Mouse (Mus musculus) CH12.LX (cell line): Measurements from ENCODE around the gene Fam13c. TPM values are rescaled to one million over a fixed set of nuclear protein-coding genes. Genes with fewer than 3 reads are reported as not detected.

Experiments used
- DNase-seq: peaks from one replicate; pipeline ENCODE4 v3.0.0-alpha.2; 2013; ENCODE audit errors: extremely low read depth
- H3K27ac ChIP-seq: 2 replicates; pipeline ENCODE4 v1.5.1; 2012; ENCODE audit warnings: low read depth, mild to moderate bottlenecking, control low read depth, moderate library complexity; ENCODE audit not compliant: insufficient read depth
- H3K27me3 ChIP-seq: replicated peaks from 2 replicates; pipeline ENCODE3; 2012; ENCODE audit warnings: inconsistent platforms
- H3K36me3 ChIP-seq, 2 experiments: replicated peaks in 1 of 2; 2 replicates each; pipeline versions ENCODE3 to v1.6.1; 2012; ENCODE audit warnings: inconsistent platforms in 1 of 2, low read length in 1 of 2, mild to moderate bottlenecking in 1 of 2, mixed read lengths in 1 of 2, moderate library complexity in 1 of 2; ENCODE audit not compliant: control insufficient read depth in 1 of 2, insufficient read depth in 1 of 2
- H3K4me1 ChIP-seq, 2 experiments: 2 replicates each; pipeline ENCODE4 v1.6.1; 2012; ENCODE audit warnings: inconsistent platforms in 1 of 2, moderate library complexity in 1 of 2; ENCODE audit not compliant: insufficient read depth in 2 of 2, control insufficient read depth in 1 of 2
- H3K4me2 ChIP-seq: 2 replicates; pipeline ENCODE4 v1.6.1; 2012; ENCODE audit warnings: low read depth, mild to moderate bottlenecking, control low read depth; ENCODE audit not compliant: poor library complexity, insufficient read depth, severe bottlenecking
- H3K4me3 ChIP-seq, 3 experiments: fragments of 150-350 bp in 1 of 3; sonication (generic) in 1 of 3; replicated peaks in 1 of 3; 2 replicates each; pipeline versions ENCODE3 to v1.5.1; 2011 to 2012; ENCODE audit warnings: low read depth in 2 of 3, low read length in 2 of 3, mild to moderate bottlenecking in 2 of 3, moderate library complexity in 2 of 3, control low read depth in 1 of 3, improper control_type of control experiment in 1 of 3, inconsistent platforms in 1 of 3, mixed read lengths in 1 of 3; ENCODE audit not compliant: poor library complexity in 1 of 3
- H3K79me2 ChIP-seq: replicated peaks from 2 replicates; pipeline ENCODE4 v1.6.1; 2012; ENCODE audit warnings: mild to moderate bottlenecking, moderate library complexity; ENCODE audit not compliant: control insufficient read depth, poor library complexity, insufficient read depth, severe bottlenecking; ENCODE audit errors: extremely low read depth
- H3K9ac ChIP-seq: 2 replicates; pipeline ENCODE4 v1.6.1; 2012; ENCODE audit warnings: low read depth, mild to moderate bottlenecking, control low read depth, moderate library complexity; ENCODE audit not compliant: insufficient read depth
- H3K9me3 ChIP-seq: replicated peaks from 2 replicates; pipeline ENCODE3; 2012; ENCODE audit warnings: low read length, inconsistent platforms, mixed read lengths
- BHLHE40 ChIP-seq: IDR thresholded peaks from 2 replicates; pipeline ENCODE4 v1.6.1; 2011; ENCODE audit warnings: mild to moderate bottlenecking, low read depth, low read length, improper control_type of control experiment
- CTCF ChIP-seq, 2 experiments: IDR thresholded peaks in 1 of 2; conservative IDR thresholded peaks in 1 of 2; 2 replicates each; pipeline ENCODE4 v1.5.1; 2011 to 2012; ENCODE audit warnings: low read depth in 2 of 2, low read length in 2 of 2, improper control_type of control experiment in 1 of 2, inconsistent platforms in 1 of 2, mild to moderate bottlenecking in 1 of 2, moderate library complexity in 1 of 2
- ELF1 ChIP-seq: IDR thresholded peaks from 2 replicates; pipeline ENCODE4 v1.6.1; 2014; ENCODE audit warnings: low read depth, mild to moderate bottlenecking, inconsistent platforms, low read length, improper control_type of control experiment
- EP300 ChIP-seq: IDR thresholded peaks from 2 replicates; pipeline ENCODE4 v1.6.1; 2011; ENCODE audit warnings: low read length, improper control_type of control experiment
- ETS1 ChIP-seq: conservative IDR thresholded peaks from 2 replicates; pipeline ENCODE4 v1.6.1; 2012; ENCODE audit warnings: low read depth, mild to moderate bottlenecking, inconsistent platforms, low read length, improper control_type of control experiment, moderate library complexity
- HCFC1 ChIP-seq: IDR thresholded peaks from 2 replicates; pipeline ENCODE4 v1.6.1; 2012; ENCODE audit warnings: low read depth, mild to moderate bottlenecking, inconsistent platforms, low read length, improper control_type of control experiment
- JUN ChIP-seq: IDR thresholded peaks from 2 replicates; pipeline ENCODE4 v1.6.1; 2011; ENCODE audit warnings: low read depth, mild to moderate bottlenecking, low read length, improper control_type of control experiment, moderate library complexity; ENCODE audit not compliant: insufficient read depth
- MEF2A ChIP-seq: IDR thresholded peaks from 2 replicates; pipeline ENCODE4 v1.6.1; 2014; ENCODE audit warnings: low read depth, mild to moderate bottlenecking, inconsistent platforms, low read length, improper control_type of control experiment, borderline replicate concordance
- MYC ChIP-seq: IDR thresholded peaks from 2 replicates; pipeline ENCODE4 v1.6.1; 2011; ENCODE audit warnings: low read depth, mild to moderate bottlenecking, improper control_type of control experiment, low read length
- PAX5 ChIP-seq: IDR thresholded peaks from 2 replicates; pipeline ENCODE4 v1.6.1; 2012; ENCODE audit warnings: low read length, inconsistent platforms, mixed read lengths
- POLR2A ChIP-seq: IDR thresholded peaks from 2 replicates; pipeline ENCODE4 v1.6.1; 2011; ENCODE audit warnings: low read depth, mild to moderate bottlenecking, improper control_type of control experiment, low read length
- POLR2AphosphoS2 ChIP-seq: IDR thresholded peaks from 2 replicates; pipeline ENCODE4 v1.6.1; 2011; ENCODE audit warnings: low read depth, low read length, improper control_type of control experiment
- RAD21 ChIP-seq: IDR thresholded peaks from 2 replicates; pipeline ENCODE4 v1.6.1; 2011; ENCODE audit warnings: low read depth, mild to moderate bottlenecking, low read length, improper control_type of control experiment, moderate library complexity
- SMC3 ChIP-seq: IDR thresholded peaks from 2 replicates; pipeline ENCODE4 v1.6.1; 2011; ENCODE audit warnings: low read depth, low read length, improper control_type of control experiment
- TBP ChIP-seq: conservative IDR thresholded peaks from 2 replicates; pipeline ENCODE4 v1.6.1; 2011; ENCODE audit warnings: low read depth, low read length, improper control_type of control experiment
- TCF12 ChIP-seq: IDR thresholded peaks from 2 replicates; pipeline ENCODE4 v1.6.1; 2014; ENCODE audit warnings: low read depth, mild to moderate bottlenecking, inconsistent platforms, low read length, improper control_type of control experiment
- UBTF ChIP-seq: IDR thresholded peaks from 2 replicates; pipeline ENCODE4 v1.6.1; 2012; ENCODE audit warnings: low read depth, mild to moderate bottlenecking, inconsistent platforms, low read length, improper control_type of control experiment, moderate library complexity
- USF2 ChIP-seq: conservative IDR thresholded peaks from 2 replicates; pipeline ENCODE4 v1.6.1; 2011; ENCODE audit warnings: low read depth, low read length, improper control_type of control experiment
- ZC3H11A ChIP-seq: IDR thresholded peaks from 2 replicates; pipeline ENCODE4 v1.6.1; 2012; ENCODE audit warnings: low read depth, mild to moderate bottlenecking, inconsistent platforms, low read length, improper control_type of control experiment
- ZKSCAN1 ChIP-seq: IDR thresholded peaks from 2 replicates; pipeline ENCODE4 v1.6.1; 2012; ENCODE audit warnings: low read depth, inconsistent platforms, low read length, improper control_type of control experiment, borderline replicate concordance
- ZNF384 ChIP-seq: IDR thresholded peaks from 2 replicates; pipeline ENCODE4 v1.6.1; 2012; ENCODE audit warnings: low read depth, low read length, improper control_type of control experiment, inconsistent platforms
- dilution Hi-C: fragments of 300-500 bp; cut with MboI; formaldehyde crosslinking; loops from 2 replicates; pipeline ENCODE4 v1.14.3; 2020; ENCODE audit warnings: low sequenced_read_pairs; ENCODE audit not compliant: extremely low pct_unique_long_range_greater_than_20kb, extremely low pct_ligation_motif_present
- in situ Hi-C: fragments of 300-500 bp; cut with MboI; formaldehyde crosslinking; loops from 3 replicates; pipeline ENCODE4 v1.14.3; 2019; ENCODE audit warnings: low sequenced_read_pairs, low pct_ligation_motif_present, low pct_unique_long_range_greater_than_20kb, mixed read lengths
- polyA plus RNA-seq: library from polyadenylated mRNA; unstranded; fragments of >175 nt; gene quantifications from 2 replicates; pipeline ENCODE4 v1.2.1, GENCODE M21; 2012; ENCODE audit warnings: low read depth; ENCODE audit not compliant: insufficient read length
- total RNA-seq, 2 experiments: library from RNA; depleted of rRNA; stranded (reverse); fragments of 300-350 nt in 1 of 2; fragments of >200 nt in 1 of 2; gene quantifications; 2 replicates each; pipeline ENCODE4 v1.2.3; 2012 to 2014

The Fam13c gene
- total and polyA plus RNA-seq, 3 experiments = not detected

DNA sequence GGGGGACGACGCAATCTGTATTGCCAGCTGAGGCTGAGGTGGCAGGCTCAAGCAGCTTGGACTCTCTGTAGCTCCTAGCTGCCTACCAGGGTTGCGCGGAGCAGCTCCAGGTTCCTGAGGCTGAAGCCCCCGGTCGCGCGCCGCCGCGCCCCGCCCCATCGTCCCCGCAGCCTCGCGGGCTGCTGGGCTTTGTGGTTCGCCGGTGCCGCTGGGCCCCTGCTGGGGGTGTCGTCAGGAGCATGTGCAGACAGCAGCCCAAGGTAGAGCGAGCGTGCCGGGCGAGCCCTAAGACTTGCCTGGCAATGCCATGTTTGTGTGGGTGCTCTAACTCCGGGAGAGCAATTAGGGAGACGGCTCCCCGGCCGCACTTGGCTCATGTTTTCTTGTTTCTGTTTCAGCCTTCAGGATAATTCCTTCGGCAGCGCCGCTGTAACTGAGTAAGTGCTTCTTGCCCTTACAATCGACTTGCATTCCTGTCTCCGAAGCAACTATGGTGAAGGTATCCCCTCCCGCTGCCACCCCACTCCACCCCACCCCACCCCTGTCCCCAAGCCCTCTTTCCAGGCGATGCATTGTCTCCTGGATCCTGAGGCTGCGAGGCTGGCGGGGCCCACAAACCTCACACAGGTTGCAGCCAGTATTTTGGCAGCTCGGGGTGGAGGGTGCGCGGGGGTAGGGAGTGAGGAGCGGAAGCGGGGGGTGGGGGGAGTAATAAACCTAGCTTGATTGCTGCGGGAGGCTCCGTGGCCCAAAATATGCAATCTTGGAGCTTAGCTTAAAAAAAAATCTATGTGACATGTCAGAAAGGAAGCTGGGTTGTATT lies 569 bp downstream of the Fam13c start:
- peak overlapping the region in 1 of 3 experiments; percentile 13 for H3K4me3 ChIP-seq
- no peak overlapping the region for H3K9ac ChIP-seq

DNA sequence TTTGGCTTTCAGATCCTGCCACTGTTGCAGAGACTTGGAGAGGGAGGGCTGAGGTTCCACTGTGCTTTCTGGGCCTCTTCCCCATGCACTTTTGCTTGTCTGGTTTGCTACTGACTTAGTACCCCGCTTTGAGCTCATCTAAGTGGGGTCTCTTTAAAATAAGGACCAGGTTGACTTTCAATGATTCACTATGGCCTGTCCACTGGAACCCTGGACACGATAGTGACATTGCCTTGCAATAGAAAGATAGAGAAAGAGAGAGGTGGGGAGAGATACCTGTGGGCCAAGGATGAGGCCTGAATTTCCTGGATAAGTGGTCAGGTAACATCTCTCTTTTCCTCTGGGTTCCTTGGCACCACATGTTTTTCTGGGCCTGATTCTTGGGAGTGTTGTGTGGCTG lies 1.9 kb downstream of the Fam13c start:
- no peaks in the 10 kb centered on the region for H3K4me1 ChIP-seq
- H3K9ac ChIP-seq = no peak overlapping the region
- H3K36me3 ChIP-seq = no peaks in the 10 kb centered on the region
- in situ Hi-C loops (no loop called here), dilution Hi-C loops (no loop called here)
- no peak overlapping the region for H3K4me3 ChIP-seq
- DNase-seq = no peak
- H3K9me3 ChIP-seq = peaks cover 71% of the 10 kb centered on the region
- TF ChIP-seq MYC = no peak
- TF ChIP-seq CTCF (conservative IDR thresholded peaks at IDR 0.05 in 1 of 2, IDR thresholded peaks at IDR 0.05 in 1 of 2; ENCODE audit: low read depth in 2 of 2, low read length in 2 of 2) = no peak
- TF ChIP-seq RAD21 = no peak
- TF ChIP-seq HCFC1 = no peak
- TF ChIP-seq JUN = no peak
- no peak for TF ChIP-seq SMC3
- TF ChIP-seq ZNF384 = no peak
- TF ChIP-seq PAX5 = no peak
- no peak for TF ChIP-seq TCF12
- TF ChIP-seq USF2 = no peak
- no peak for TF ChIP-seq POLR2A
- TF ChIP-seq MEF2A = no peak
- TF ChIP-seq ELF1 = no peak
- TF ChIP-seq ZC3H11A = no peak
- no peak for TF ChIP-seq POLR2AphosphoS2
- TF ChIP-seq ETS1 = no peak
- no peak for TF ChIP-seq UBTF
- no peak for TF ChIP-seq BHLHE40
- no peak for TF ChIP-seq EP300
- no peaks in the 10 kb centered on the region for H3K79me2 ChIP-seq
- no peaks in the 10 kb centered on the region for H3K27me3 ChIP-seq
- H3K27ac ChIP-seq = no peak overlapping the region
- H3K4me2 ChIP-seq = no peak overlapping the region

More for the DNA sequence above, 569 bp downstream of the Fam13c start:
- peaks cover 69% of the 10 kb centered on the region for H3K9me3 ChIP-seq
- TF ChIP-seq SMC3 = no peak
- TF ChIP-seq TBP = no peak
- no peak for TF ChIP-seq ZKSCAN1
- no peak for TF ChIP-seq POLR2AphosphoS2
- no peaks in the 10 kb centered on the region for H3K4me1 ChIP-seq
- H3K4me2 ChIP-seq = no peak overlapping the region
- H3K36me3 ChIP-seq = no peaks in the 10 kb centered on the region
- no peaks in the 10 kb centered on the region for H3K79me2 ChIP-seq
- H3K27ac ChIP-seq = no peak overlapping the region
- H3K27me3 ChIP-seq = no peaks in the 10 kb centered on the region
- in situ Hi-C loops (no loop called here), dilution Hi-C loops (no loop called here)
- no peak for DNase-seq
